Mouse (Mus musculus): ENCODE measurements around the gene Trim8. TPM values are rescaled to one million over a fixed set of nuclear protein-coding genes. Genes with fewer than 3 reads are reported as not detected.

The Trim8 gene
- polyA plus RNA-seq, 1 experiment from 2014 or later: 15.2 TPM

- peaks cover 16% of the 10 kb centered on the region for H3K36me3 ChIP-seq
- H3K27ac ChIP-seq: peak overlapping the region; percentile 50
- no peak overlapping the region for H3K4me3 ChIP-seq
- 0 out of 2 replicates have a peak, but pooled peaks cover 4% of the 10 kb centered on the region for H3K27me3 ChIP-seq (ENCODE audit: low read depth, poor library complexity, severe bottlenecking)
- peak; percentile 49 for DNase-seq (ENCODE audit: low spot score)
- peaks cover 78% of the 10 kb centered on the region for H3K4me1 ChIP-seq
- 18% methylated on average over 10 of the region's 10 CpGs for WGBS
- no peaks in the 10 kb centered on the region for H3K9me3 ChIP-seq (replicated peaks)
Observed at GRCm38 (mm10) chr19:46532031-46532688, 30.7 kb downstream of the Trim8 start.

GRCm38 (mm10) chr19:46533066-46533465, 31.6 kb downstream of the Trim8 start:
- Histone ChIP-seq H3K4me1 (peaks cover 68% of the 10 kb centered on the region), H3K27me3 (ENCODE audit: low read depth, poor library complexity, severe bottlenecking) (no peaks in the 10 kb centered on the region), H3K9me3 (replicated peaks) (no peaks in the 10 kb centered on the region), H3K36me3 (peaks cover 20% of the 10 kb centered on the region), H3K4me3 (no peak overlapping the region), H3K27ac (0 out of 2 replicates have a peak overlapping the region, but pooled peaks have one; percentile 34)
- 40% methylated on average over 4 of the region's 4 CpGs for WGBS
- no peak for DNase-seq (ENCODE audit: low spot score)

DNA sequence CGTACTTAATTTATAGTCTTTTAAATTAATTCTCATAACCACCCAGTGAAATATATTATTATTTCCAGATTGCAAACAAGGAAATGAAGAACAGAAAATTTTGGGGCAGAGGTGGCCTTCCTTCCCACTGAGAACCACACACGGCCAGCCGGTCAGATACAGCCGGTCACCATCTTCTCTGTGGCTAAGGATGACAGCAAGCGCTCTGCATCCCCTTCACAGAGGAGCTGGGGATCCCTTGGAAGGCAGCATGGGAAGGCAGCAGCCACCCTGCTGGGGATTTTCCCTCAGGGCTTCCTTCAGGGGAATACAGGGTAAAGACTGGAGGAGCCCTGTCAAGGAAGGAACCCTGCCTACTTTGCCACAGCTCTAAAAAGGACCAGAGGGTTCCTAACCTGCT, 32.0 kb downstream of the Trim8 start:
- no peak for DNase-seq (ENCODE audit: low spot score)
- peaks cover 64% of the 10 kb centered on the region for H3K4me1 ChIP-seq
- H3K27ac ChIP-seq: 0 out of 2 replicates have a peak overlapping the region, but pooled peaks have one; percentile 34
- H3K4me3 ChIP-seq: no peak overlapping the region
- H3K27me3 ChIP-seq (ENCODE audit: low read depth, poor library complexity, severe bottlenecking): no peaks in the 10 kb centered on the region
- 50% methylated on average over 5 of the region's 5 CpGs for WGBS
- H3K9me3 ChIP-seq (replicated peaks): no peaks in the 10 kb centered on the region
- H3K36me3 ChIP-seq: peaks cover 22% of the 10 kb centered on the region

DNA sequence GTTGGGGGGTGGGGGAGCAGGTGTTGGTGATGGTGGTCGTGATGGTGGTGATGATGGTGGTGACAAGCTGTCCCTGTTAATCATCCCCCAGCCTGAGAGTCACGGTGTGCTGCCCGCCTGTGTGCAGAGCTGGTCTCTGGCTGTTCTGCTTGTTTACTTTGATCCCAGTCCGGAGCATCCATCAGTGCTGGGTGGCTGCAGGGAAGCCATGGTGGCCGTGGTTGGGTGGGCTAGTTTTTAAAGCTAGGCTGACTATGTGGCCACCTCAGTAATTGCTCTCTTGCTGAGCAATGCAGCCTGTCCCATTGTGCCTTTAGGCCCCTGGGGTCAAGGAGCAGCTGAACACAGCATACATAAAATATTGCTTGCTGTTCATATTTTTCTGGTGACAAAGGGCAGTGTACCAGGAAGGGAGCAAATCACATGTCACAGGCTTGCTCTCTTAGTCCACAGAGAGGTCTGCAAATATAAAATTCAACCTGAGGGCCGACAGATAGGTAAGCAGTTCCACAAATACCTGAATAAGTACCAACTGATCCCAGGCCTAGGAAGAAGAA, 33.1 kb downstream of the Trim8 start:
- Histone ChIP-seq H3K27ac (no peak overlapping the region), H3K4me1 (peaks cover 53% of the 10 kb centered on the region), H3K4me3 (no peak overlapping the region), H3K36me3 (peaks cover 27% of the 10 kb centered on the region), H3K27me3 (ENCODE audit: low read depth, poor library complexity, severe bottlenecking) (no peaks in the 10 kb centered on the region), H3K9me3 (replicated peaks) (no peaks in the 10 kb centered on the region)
- whole genome bisulfite sequencing: 43% methylated on average over 6 of the region's 6 CpGs
- DNase-seq (ENCODE audit: low spot score): no peak

GRCm38 (mm10) chr19:46537357-46537756, 35.9 kb downstream of the Trim8 start:
- WGBS: 93% methylated on average over 9 of the region's 9 CpGs
- H3K36me3 ChIP-seq: peaks cover 54% of the 10 kb centered on the region
- DNase-seq (ENCODE audit: low spot score): no peak

DNA sequence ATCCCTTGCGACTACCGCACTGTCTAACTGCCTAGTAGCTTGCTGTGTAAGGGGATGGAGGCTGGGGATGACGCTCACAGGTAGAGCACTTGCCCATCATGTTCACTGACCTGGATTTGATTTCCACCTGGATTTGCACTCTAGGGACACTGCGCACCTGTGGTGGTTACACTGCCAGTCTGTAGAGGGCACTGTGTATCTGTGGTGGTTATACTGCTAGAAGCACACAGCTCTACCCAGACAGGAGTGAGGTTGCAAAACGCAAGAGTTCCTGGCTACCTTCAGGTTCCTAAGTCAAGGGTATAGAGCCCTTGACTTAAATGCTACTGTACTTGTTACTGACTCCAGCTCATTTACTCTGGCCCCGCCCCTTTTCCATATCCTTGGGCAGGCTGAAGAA, 36.7 kb downstream of the Trim8 start:
- DNase-seq (ENCODE audit: low spot score): no peak
- Histone ChIP-seq H3K36me3 (peaks cover 63% of the 10 kb centered on the region), H3K4me1 (peaks cover 17% of the 10 kb centered on the region), H3K4me3 (no peak overlapping the region), H3K9me3 (replicated peaks) (no peaks in the 10 kb centered on the region), H3K27ac (no peak overlapping the region), H3K27me3 (ENCODE audit: low read depth, poor library complexity, severe bottlenecking) (no peaks in the 10 kb centered on the region)
- 82% methylated on average over 6 of the region's 6 CpGs for WGBS

More at GRCm38 (mm10) chr19:46537357-46537756, 35.9 kb downstream of the Trim8 start:
- H3K9me3 ChIP-seq (replicated peaks): no peaks in the 10 kb centered on the region
- no peaks in the 10 kb centered on the region for H3K27me3 ChIP-seq (ENCODE audit: low read depth, poor library complexity, severe bottlenecking)
- no peak overlapping the region for H3K4me3 ChIP-seq
- peaks cover 26% of the 10 kb centered on the region for H3K4me1 ChIP-seq
- H3K27ac ChIP-seq: no peak overlapping the region

GRCm38 (mm10) chr19:46542750-46543149, 41.2 kb downstream of the Trim8 start:
- DNase-seq (ENCODE audit: low spot score): no peak
- WGBS: 90% methylated on average over 8 of the region's 8 CpGs
- no peaks in the 10 kb centered on the region for H3K27me3 ChIP-seq (ENCODE audit: low read depth, poor library complexity, severe bottlenecking)
- H3K4me1 ChIP-seq: no peaks in the 10 kb centered on the region
- H3K9me3 ChIP-seq (replicated peaks): no peaks in the 10 kb centered on the region
- H3K4me3 ChIP-seq: no peak overlapping the region
- H3K36me3 ChIP-seq: peaks cover 74% of the 10 kb centered on the region
- no peak overlapping the region for H3K27ac ChIP-seq

DNA sequence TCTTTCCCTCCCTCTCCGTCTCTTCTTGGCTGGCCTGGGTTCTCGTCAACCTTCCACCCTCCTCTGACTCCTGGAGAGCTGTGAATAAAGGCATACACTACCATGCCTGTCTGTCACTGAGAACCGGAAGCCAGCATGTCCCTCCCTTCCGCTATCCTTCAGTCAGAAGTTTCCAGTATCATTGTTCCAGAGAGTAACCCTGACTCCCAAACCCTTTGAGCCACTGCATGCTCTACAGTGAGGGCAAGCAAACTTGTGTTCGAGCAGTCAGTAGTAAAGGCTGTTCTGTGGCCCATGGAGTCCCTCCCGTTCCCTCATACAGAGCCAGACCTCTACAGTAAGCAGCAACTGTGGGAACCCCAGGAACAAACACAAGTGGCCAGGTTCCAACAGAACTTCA, 46.1 kb downstream of the Trim8 start:
- no peak overlapping the region for H3K27ac ChIP-seq
- no peak overlapping the region for H3K4me3 ChIP-seq
- H3K9me3 ChIP-seq (replicated peaks): no peaks in the 10 kb centered on the region
- H3K36me3 ChIP-seq: peaks cover 73% of the 10 kb centered on the region
- WGBS: 88% methylated on average over 6 of the region's 6 CpGs
- no peak for DNase-seq (ENCODE audit: low spot score)
- H3K27me3 ChIP-seq (ENCODE audit: low read depth, poor library complexity, severe bottlenecking): no peaks in the 10 kb centered on the region
- H3K4me1 ChIP-seq: no peaks in the 10 kb centered on the region

GRCm38 (mm10) chr19:46548110-46548509, 46.6 kb downstream of the Trim8 start:
- DNase-seq (ENCODE audit: low spot score): no peak
- no peak overlapping the region for H3K27ac ChIP-seq
- no peaks in the 10 kb centered on the region for H3K4me1 ChIP-seq
- no peaks in the 10 kb centered on the region for H3K27me3 ChIP-seq (ENCODE audit: low read depth, poor library complexity, severe bottlenecking)
- no peaks in the 10 kb centered on the region for H3K9me3 ChIP-seq (replicated peaks)
- H3K4me3 ChIP-seq: no peak overlapping the region
- H3K36me3 ChIP-seq: peaks cover 69% of the 10 kb centered on the region
- WGBS: 92% methylated on average over 10 of the region's 10 CpGs

DNA sequence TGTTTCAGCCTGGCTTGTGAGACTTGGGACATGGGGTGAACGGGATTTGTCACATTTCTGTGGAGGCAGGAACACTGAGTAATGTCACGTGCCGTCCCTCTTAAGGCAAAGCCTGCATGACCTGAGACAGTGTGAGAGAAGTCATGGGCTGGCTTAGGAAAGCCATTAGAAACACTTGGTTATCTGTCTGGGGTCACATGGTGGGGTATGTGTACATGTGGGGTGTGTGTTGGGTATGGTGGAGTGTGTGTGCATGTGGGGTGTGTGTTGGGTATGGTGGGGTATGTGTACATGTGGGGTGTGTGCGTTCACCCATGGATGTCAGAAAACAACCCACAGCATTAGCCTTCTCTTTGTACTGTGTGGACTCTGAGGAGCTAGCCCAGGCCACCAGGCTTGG, 48.9 kb downstream of the Trim8 start:
- no peak overlapping the region for H3K4me3 ChIP-seq
- H3K4me1 ChIP-seq: no peaks in the 10 kb centered on the region
- WGBS: 91% methylated on average over 4 of the region's 4 CpGs
- H3K36me3 ChIP-seq: peaks cover 76% of the 10 kb centered on the region
- H3K27me3 ChIP-seq (ENCODE audit: low read depth, poor library complexity, severe bottlenecking): no peaks in the 10 kb centered on the region
- DNase-seq (ENCODE audit: low spot score): no peak
- H3K27ac ChIP-seq: no peak overlapping the region
- no peaks in the 10 kb centered on the region for H3K9me3 ChIP-seq (replicated peaks)

GRCm38 (mm10) chr19:46552496-46552895, 51.0 kb downstream of the Trim8 start:
- no peaks in the 10 kb centered on the region for H3K9me3 ChIP-seq (replicated peaks)
- no peaks in the 10 kb centered on the region for H3K27me3 ChIP-seq (ENCODE audit: low read depth, poor library complexity, severe bottlenecking)
- H3K4me1 ChIP-seq: no peaks in the 10 kb centered on the region
- no peak for DNase-seq (ENCODE audit: low spot score)
- peaks cover 84% of the 10 kb centered on the region for H3K36me3 ChIP-seq
- 84% methylated on average over 4 of the region's 4 CpGs for WGBS
- no peak overlapping the region for H3K27ac ChIP-seq
- no peak overlapping the region for H3K4me3 ChIP-seq

- H3K36me3 ChIP-seq: peaks cover 86% of the 10 kb centered on the region
- no peak overlapping the region for H3K4me3 ChIP-seq
- H3K4me1 ChIP-seq: peaks cover 3% of the 10 kb centered on the region
- no peaks in the 10 kb centered on the region for H3K9me3 ChIP-seq (replicated peaks)
- no peaks in the 10 kb centered on the region for H3K27me3 ChIP-seq (ENCODE audit: low read depth, poor library complexity, severe bottlenecking)
- H3K27ac ChIP-seq: no peak overlapping the region
- no peak for DNase-seq (ENCODE audit: low spot score)
- WGBS: 91% methylated on average over 11 of the region's 11 CpGs
Observed at GRCm38 (mm10) chr19:46553541-46553955, 52.0 kb downstream of the Trim8 start.

DNA sequence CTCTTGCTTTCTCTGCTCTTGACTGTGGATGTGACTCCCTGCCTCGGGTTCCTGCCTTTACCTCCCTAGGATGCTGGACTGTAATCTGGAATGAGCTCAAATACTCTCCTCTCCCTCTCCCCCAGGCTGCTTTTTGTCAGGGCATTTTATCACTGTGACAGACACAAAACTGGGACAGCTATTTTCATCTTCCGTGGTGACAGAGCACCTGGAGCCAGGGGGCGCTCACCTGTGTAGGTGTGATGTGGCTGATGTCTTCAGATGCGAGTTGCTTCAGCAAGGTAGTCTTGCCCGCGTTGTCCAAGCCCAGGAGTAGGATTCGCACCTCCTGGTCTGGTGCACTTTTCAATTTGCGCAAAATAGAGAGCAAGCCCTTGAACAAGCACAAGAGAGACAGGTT, 56.5 kb downstream of the Trim8 start:
- Histone ChIP-seq H3K9me3 (replicated peaks) (no peaks in the 10 kb centered on the region), H3K36me3 (peaks cover 60% of the 10 kb centered on the region), H3K4me1 (peaks cover 11% of the 10 kb centered on the region), H3K27ac (no peak overlapping the region), H3K4me3 (no peak overlapping the region), H3K27me3 (ENCODE audit: low read depth, poor library complexity, severe bottlenecking) (no peaks in the 10 kb centered on the region)
- WGBS: 69% methylated on average over 8 of the region's 8 CpGs
- DNase-seq (ENCODE audit: low spot score): no peak

Data from limb, embryonic 10.5 days (tissue).